Mouse (Mus musculus) gastrocnemius, postnatal 4 days (tissue): ENCODE results near the gene Nat8l. TPM values are rescaled to one million over a fixed set of nuclear protein-coding genes. Genes with fewer than 3 reads are reported as not detected.
A peak's percentile ranks its signal among the peaks of the same experiment; 100 is the strongest.
"Not testable (repeated sequence)": the region's sequence is repeated elsewhere in the genome, so short reads cannot be mapped to it uniquely, and the experiment has no call there.

ENCODE experiments used
- DNase-seq, 2 experiments: peaks; one replicate each; pipeline ENCODE4 v3.0.0; 2021 to 2022; ENCODE audit warnings: low spot score in 2 of 2, mixed read lengths in 2 of 2
- long read RNA-seq, 2 experiments: library from polyadenylated mRNA; stranded (forward); transcript quantifications; one replicate each; pipeline ENCODE4 v2.0.0; 2021
- total RNA-seq, 2 experiments: library from RNA; stranded (reverse); gene quantifications; 2 replicates each; pipeline ENCODE4 v1.2.3; 2021

Nat8l gene
- 1 to 10 TPM in 1 of 2 experiments, under 1 TPM in 1; 0.98 to 1.8 TPM for total RNA-seq
- long read RNA-seq, experiment 1, full-length matches to known transcripts = 1 of 2 reads
- long read RNA-seq, experiment 1, partial matches to known transcripts = 0 of 2 reads
- long read RNA-seq, experiment 1, other reads (novel, unspliced or antisense) = 1 of 2 reads
- long read RNA-seq, experiment 2, full-length matches to known transcripts = 3 of 4 reads
- long read RNA-seq, experiment 2, partial matches to known transcripts = 0 of 4 reads
- long read RNA-seq, experiment 2, other reads (novel, unspliced or antisense) = 1 of 4 reads

- DNase-seq = no peak
Observed at GRCm38 (mm10) chr5:33995843-33996693, at the start of gene Nat8l. Gene Nat8l (plus strand): TSS chr5:33995984.

GRCm38 (mm10) chr5:33947035-33947434 lies 48.7 kb upstream of the Nat8l start:
- DNase-seq = not testable (repeated sequence)

GRCm38 (mm10) chr5:33948314-33948713 lies 47.5 kb upstream of the Nat8l start:
- DNase-seq = no peak

- DNase-seq = no peak
Observed at GRCm38 (mm10) chr5:33953471-33954185, 42.2 kb upstream of the Nat8l start.

GRCm38 (mm10) chr5:33954354-33954753 lies 41.4 kb upstream of the Nat8l start:
- peak; percentile 46 to 54 for DNase-seq

DNA sequence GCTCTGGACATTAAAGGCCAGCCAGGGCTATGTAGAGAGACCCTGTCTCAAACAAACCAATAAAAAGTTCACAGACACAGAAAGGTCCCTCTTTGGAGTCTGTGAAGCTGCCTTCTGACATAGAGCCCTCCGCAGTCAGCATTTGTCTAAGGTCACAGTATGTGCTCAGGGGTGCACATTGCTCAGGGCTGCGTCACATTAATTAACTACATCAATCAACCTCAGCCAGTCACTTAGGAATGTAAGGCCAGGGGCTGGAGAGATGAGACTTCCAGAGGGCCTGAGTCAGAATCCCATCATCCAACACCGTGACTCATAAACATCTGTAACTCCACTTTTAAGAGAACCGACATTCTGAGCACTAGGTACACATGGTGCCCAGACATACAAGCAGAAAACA lies 39.9 kb upstream of the Nat8l start:
- no peak for DNase-seq

DNA sequence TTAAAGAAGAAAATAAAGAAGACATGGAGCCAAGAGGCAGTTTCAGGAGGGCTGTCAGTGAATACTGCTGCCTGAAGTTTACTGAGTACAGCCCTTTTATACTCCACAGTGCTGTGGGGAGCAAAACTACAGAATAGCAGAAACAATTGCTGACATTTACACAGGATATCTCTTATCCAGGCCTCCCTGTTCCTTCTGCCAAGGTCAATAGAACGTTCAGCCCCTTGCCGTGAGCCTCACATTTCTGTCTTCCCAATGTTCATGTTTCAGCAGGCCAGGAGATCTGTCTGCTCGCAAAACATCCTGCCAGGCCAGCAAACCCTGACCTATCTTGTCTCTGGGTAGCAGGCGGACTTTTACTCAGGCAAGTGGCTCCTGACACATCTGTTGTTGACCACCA lies 36.4 kb upstream of the Nat8l start:
- DNase-seq = no peak

GRCm38 (mm10) chr5:33974736-33975135 lies 21.0 kb upstream of the Nat8l start:
- DNase-seq = no peak

DNA sequence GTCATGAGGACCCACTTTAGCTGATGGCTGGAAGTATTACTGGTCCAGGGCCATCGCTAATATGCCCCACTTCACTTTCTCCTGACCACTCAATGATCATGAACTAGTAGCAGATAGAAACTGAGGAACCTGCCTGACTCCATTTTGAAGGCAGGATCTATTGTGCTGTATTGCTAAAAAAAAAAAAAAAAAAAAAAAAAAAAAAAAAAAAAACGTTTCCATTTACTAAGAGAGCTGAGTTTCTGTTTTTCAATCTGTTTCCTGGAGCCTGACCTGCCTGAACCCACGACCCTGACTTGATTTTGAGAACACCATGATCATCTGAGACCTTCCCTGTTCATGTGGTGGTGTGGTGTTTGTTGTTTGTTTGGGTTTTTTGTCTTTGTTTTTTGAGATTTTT lies 19.5 kb upstream of the Nat8l start:
- DNase-seq = no peak

- no peak for DNase-seq
Observed at GRCm38 (mm10) chr5:33982731-33983259, 13.0 kb upstream of the Nat8l start.

GRCm38 (mm10) chr5:33983309-33984121 lies 12.3 kb upstream of the Nat8l start, which contains the start of gene Gm1673:
Gene Gm1673 (plus strand): TSS chr5:33983433.
- DNase-seq = peak; percentile 77 to 86

- DNase-seq = peak in 1 of 2 experiments; percentile 46
Observed at GRCm38 (mm10) chr5:33994671-33995625, 836 bp upstream of the Nat8l start.

GRCm38 (mm10) chr5:33996694-33997045 lies 886 bp downstream of the Nat8l start:
- DNase-seq = peak in 1 of 2 experiments; percentile 32

GRCm38 (mm10) chr5:33997051-33997741 lies 1.4 kb downstream of the Nat8l start:
- peak in 1 of 2 experiments; percentile 58 for DNase-seq

DNA sequence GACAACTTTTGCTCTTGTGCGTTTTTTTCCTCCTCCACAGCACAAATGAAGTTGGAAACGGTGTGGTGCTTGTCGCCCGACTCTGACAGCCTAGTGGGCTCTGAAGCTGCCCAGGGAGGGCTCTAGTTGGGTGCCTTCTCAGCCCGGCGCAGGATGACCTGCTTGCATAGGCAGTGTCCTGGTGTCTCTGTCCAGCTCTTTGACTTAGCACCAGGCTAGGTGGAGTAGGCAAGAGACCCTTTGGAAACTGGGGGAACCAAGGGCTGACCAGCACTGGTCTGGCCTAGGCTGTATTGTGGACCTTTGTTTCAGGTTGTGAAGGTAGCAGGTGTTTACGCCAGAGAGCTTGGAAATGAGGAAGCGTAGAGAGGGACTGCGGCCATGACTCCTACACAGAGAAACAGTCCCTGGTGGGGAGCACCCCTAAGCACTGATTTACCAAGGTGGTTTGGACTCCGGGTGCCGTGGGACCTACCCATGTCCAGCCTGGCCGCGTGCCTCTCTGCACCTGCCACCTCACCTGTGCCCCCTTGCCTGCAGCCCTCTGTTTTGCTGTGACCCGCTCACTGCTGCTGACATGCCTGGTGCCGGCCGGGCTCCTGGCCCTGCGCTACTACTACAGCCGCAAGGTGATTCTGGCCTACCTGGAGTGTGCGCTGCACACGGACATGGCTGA lies 2.2 kb downstream of the Nat8l start:
- peak in 1 of 2 experiments; percentile 8 for DNase-seq

DNA sequence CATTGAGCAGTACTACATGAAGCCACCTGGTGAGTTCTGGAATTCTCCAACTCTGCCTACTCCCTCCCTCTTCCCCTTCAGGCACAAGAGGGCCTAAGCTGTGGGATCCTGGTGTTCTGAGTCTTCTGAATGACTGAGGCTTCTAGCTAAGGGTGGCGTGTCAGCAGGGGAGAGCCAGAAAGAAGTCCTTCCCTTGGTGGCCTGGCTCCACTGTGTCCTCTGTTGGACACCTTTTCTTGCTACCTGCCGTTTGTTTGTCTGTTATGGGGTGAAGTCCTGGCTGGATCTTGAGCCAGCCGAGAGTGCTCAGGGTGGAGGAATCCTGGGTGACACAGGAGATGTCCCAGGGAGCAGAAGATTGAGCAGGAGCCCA lies 2.7 kb downstream of the Nat8l start:
- DNase-seq = no peak

DNA sequence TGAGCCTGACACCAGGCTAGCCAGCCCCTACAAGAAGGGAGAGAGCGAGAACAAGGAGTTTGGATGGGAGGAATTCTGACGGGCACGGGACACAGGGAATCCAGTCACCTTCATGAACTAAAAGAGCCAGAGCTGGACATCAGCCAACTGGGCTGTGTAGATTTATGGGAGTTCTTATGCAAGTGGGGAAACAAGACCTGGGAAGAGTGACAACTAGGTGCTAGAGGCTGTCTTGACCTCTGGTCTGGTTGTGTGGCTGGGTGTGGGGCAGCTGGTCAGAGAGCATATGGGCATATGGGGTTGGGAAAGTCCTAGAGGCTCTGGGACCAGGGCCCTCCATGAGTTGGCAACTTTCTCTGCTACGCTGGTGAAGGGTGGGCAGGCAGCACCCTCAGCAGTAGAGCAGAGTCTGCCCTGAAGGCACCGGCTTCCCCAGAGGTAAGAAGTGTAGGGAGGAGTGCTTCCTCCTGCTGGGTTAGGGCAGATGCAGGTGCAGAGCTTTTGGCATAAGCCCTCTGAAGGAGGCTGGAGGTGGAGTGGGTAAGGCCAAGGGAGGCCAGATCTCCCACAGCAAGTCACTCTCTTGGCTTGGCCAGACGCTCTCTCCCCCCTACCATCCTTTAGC lies 3.8 kb downstream of the Nat8l start:
- no peak for DNase-seq

DNA sequence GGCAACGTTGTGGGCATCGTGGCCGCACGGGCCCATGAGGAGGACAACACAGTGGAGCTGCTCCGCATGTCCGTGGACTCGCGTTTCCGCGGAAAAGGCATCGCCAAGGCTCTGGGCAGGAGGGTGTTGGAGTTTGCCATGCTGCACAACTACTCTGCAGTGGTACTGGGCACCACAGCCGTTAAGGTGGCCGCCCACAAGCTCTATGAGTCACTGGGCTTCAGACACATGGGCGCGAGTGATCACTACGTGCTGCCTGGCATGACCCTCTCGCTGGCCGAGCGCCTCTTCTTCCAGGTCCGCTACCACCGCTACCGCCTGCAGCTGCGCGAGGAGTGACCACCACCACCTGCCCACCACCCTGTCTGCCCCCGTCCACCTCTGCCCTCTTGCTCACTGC lies 5.0 kb downstream of the Nat8l start:
- DNase-seq = no peak
